Mouse (Mus musculus) layer of hippocampus, adult 9-10 months (tissue): Measurements from ENCODE around the gene Sec14l1.

ENCODE experiments used
- DNase-seq: peaks from one replicate; pipeline ENCODE4 v3.0.0; 2022; ENCODE audit warnings: low spot score

Sec14l1 gene

GRCm38 (mm10) chr11:117183299-117183698 lies 68.3 kb downstream of the Sec14l1 start:
- no peak for DNase-seq

DNA sequence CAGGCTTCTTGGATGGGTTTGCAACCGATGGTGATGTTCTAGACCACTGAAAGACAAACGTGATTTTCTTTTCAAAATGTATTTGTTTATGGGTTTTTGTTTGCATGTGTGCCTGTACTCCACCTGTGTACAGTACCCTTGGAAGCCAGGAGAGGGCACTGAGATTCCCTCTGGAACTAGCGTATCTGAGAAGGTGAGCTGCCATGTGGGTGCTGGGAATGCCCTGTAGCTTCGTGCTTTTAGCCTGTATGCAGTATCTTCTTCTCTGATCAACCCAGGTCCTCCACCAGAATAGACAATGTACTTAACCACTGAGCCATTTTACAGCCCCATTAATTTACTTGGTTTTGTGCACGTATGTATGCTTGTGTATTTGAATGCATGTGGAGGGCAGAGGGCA lies 68.9 kb downstream of the Sec14l1 start:
- no peak for DNase-seq

DNA sequence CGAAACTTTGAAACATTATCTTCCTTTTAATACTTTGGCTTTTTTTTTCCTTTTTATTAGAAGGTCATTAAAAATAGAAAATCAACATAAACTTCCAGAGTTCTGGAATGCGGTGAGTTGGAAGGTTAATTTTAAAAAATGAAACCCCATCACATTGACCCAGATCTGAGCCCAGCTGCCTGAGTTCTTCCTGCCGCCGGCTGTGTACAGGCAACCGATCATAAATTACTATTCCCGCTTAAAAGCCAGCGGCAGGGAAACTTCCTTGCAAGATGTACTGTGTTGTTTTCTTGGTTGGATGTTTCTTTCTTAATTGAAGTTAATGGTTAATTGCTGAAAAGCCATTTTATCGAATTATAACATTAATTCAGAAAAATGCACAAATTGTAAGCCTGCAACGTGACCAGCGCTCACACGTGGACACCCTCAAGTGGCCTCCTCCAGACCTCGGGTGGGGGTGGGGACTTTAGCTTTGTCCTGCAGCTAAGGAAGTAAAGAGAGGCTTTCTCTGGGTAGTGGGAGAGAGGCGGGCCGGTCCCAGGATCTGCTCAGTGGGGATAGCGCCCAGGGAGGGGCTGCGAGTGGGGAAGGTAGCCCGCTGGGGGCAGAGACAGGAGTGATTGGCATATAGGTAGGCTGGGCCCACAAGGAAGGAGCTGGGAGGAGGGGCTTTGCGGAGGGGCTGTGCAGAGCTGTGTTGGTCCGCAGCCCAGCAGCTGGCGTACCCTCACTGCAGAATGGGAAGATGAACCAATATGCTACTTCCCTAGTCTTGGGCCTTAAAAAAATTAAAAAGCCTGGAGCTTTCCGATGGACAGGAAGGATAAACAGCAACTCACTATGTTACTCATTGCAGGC lies 70.3 kb downstream of the Sec14l1 start:
- no peak for DNase-seq

DNA sequence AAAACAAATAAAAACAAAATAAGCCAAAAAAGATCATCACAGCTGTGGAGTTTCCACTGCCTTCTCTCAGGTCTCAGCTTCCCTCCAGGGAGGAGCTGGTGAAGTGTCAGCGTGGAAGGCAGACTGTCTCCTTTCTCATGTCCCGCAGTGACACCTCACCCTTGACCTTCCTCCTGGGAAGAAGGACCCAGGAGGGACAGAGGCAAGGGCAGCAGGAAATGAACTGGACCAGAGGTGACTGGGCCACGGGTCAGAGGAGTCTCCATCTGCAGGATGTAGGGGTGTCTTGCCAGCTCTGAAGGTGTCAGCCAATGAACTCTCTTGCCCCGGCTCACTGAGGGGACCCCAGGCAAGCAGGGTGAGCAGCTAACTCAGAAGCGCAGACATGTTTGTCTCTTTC lies 76.6 kb downstream of the Sec14l1 start:
- DNase-seq, result no peak

- DNase-seq, result no peak
These were observed 79.5 kb downstream of the Sec14l1 start for GRCm38 (mm10) chr11:117194475-117194937.

DNA sequence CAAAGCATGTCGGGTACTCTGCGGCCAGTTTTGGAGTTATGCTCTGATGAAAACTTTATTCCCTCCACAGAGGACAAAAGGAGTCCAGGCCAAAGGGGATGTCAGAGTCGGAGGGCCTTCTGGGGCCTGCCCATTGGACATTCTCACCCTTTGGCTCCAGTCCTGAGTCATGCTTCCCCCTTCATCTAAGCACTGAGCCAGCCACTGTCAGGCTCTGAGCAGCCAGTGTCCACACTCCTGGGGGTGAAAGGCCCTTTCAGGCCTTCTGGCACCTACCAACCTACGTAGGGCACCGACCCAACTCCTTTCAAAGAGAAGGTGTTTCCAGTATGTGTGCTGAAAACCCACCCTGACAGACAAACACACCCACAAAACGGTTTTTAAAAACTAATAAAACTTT lies 80.6 kb downstream of the Sec14l1 start:
- no peak for DNase-seq

- no peak for DNase-seq
These were observed 81.7 kb downstream of the Sec14l1 start for GRCm38 (mm10) chr11:117196681-117197080.

GRCm38 (mm10) chr11:117198122-117198521 lies 83.2 kb downstream of the Sec14l1 start:
- no peak for DNase-seq

DNA sequence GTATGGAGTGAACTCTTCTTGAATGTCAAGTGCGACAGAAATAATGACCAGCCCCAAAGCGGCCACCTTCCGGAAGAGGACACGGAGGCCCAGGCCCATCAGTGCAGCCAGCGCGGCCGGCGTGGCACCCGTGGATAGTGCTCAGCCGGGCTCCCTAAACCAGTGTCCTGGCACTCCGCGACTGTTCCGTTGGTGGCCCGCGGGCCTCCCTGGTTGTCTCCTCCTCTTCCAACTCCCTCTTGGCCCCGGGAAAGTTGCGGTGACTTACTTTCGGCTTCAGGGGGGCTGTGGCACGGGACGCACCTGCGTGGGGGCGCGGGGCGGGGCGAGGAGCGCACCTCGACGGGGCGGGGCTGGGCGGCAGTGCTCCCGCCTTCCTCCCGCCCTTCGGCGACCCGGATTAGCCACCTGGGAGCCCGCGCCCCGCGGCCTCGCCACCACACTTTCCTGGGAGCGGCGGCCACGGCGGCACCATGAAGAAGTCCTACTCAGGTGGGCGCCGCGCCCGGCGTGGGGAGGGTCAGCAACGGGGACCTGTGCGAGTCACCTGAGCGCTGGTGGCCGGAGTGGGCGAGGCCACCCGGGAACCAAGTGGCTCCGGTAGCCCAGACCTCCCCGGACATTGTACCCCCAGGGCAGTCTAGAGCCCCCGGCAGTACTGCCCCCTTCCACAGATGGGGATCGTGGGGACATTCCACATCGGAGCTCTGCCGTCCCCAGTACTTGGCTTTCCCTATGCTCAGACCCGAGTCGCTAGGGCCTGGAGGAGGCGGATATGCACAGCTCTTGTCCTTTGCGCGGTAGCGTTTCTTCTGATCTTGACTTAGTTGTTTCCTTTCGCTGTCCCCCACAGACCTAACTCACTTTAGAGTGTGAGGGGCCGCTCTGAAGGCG lies 84.6 kb downstream of the Sec14l1 start, which contains the start of gene Sept9:
Gene Sept9, plus strand, starts transcription at position 380 of the 894 bp plus-strand sequence.
- no peak for DNase-seq

DNA sequence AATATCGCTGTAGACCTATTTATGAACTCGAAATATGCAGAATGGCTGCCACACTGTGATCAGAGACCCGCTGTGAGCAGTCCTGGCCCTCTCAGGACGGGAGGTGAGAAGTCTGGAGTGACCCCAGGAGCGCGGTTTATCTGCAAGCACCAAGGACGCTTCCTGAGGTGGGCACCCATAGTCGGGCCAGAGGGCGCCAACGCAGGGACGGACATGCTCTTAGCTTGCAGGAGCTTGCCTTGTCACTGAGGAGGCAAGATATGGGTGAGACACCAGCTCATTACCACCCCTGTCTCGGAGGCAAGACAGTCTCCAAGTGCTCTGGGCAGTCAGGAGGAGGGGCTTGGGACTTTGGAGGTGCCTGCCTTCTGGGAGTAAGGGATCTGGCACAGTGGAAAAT lies 86.9 kb downstream of the Sec14l1 start:
- no peak for DNase-seq

GRCm38 (mm10) chr11:117204606-117205005 lies 89.6 kb downstream of the Sec14l1 start:
- DNase-seq, result no peak

- DNase-seq, result no peak
These were observed 90.1 kb downstream of the Sec14l1 start for GRCm38 (mm10) chr11:117205042-117205441.

DNA sequence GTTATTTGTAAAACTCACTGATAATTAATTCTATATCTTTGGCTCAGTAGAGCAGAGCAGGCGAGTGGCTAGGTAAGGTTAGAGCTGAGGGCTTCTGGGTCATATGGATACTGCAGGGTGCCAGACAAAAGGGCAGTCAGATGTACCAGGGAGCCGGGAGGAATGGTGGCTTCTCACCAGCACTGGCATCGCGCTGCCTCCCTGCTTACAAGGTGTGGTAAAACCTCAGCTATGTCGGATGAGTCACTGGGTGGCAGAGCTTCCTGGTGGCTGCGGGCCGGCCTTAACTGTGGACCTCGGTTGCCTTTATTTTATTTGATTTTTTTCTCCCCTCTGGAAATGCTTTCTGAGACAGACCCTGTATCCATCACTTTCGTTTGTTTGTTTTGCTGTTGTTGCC lies 90.5 kb downstream of the Sec14l1 start:
- DNase-seq, result no peak

DNA sequence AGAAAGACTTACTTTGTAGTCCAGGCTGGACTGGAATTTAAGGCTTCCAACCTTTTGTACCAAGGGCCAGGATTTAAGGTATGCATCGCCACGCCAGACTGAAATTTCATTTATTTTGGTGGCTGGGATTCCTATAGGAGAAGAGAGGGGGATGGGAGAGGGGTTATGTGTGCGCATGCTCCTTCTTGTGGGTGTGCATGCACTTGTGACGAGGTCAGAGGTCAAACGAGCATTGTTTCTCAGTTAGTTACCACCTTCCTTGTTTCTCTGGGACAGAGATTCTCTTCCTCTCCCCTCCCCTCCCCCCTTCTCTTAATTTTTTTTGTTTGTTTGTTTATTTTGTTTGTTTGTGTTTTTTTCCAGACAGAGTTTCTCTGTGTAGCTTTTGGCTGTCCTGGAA lies 92.5 kb downstream of the Sec14l1 start:
- no peak for DNase-seq

DNA sequence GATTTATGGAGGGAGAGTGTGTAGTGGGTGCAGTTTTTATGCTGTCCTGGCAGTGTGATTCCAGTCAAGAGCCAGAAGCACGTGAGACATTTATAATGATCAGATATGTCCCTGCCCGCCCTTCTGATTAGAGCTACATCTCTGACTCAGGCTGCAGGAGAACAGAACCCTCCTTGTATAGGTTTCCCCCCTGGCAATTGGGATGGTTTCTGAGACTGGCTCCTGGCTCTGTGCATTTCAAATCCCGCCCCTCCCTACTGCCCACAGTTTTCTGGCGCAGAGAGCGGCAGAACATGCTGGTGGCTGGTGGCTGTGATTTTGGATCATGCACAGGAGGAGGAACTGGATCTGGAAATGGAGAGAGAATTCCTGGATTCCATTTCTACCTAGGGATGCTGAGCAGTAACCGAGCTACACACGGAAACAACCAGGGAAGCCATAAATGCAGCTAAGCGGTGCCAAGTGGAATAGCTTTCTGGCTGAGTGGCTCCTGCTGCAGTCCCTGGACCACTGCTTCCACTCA lies 93.2 kb downstream of the Sec14l1 start:
- DNase-seq, result no peak
